Mouse (Mus musculus) liver, embryonic 11.5 days (tissue): ENCODE results near the gene Scyl3. TPM values are rescaled to one million over a fixed set of nuclear protein-coding genes. Genes with fewer than 3 reads are reported as not detected.

Experiments
- ATAC-seq: fragments of 200-750 bp; cut with Nextera tagmentation; replicated peaks from 2 replicates; pipeline ENCODE4 v1.8.0; 2017; ENCODE audit warnings: moderate number of reproducible peaks, mild to moderate bottlenecking, moderate TSS enrichment, moderate library complexity; ENCODE audit not compliant: low FRiP score
- DNase-seq: peaks from one replicate; pipeline ENCODE4 v3.0.0-alpha.2; 2017; ENCODE audit warnings: low spot score
- H3K27ac ChIP-seq: fragments of 300-500 bp; sonication (generic); 2 replicates; pipeline ENCODE4 v1.5.1; 2014; ENCODE audit warnings: mild to moderate bottlenecking, low read depth, low read length, control low read depth
- H3K27me3 ChIP-seq: fragments of 300-500 bp; sonication (generic); replicated peaks from 2 replicates; pipeline ENCODE4 v1.6.1; 2014; ENCODE audit warnings: low read length, mixed read lengths; ENCODE audit not compliant: control insufficient read depth, insufficient read depth
- H3K36me3 ChIP-seq: fragments of 300-500 bp; sonication (generic); 2 replicates; pipeline ENCODE4 v1.6.1; 2014; ENCODE audit warnings: mild to moderate bottlenecking, low read length, moderate library complexity, mixed read lengths; ENCODE audit not compliant: control insufficient read depth, insufficient read depth
- H3K4me1 ChIP-seq: fragments of 300-500 bp; sonication (generic); replicated peaks from 2 replicates; pipeline ENCODE4 v1.6.1; 2014; ENCODE audit warnings: low read length, mixed read lengths; ENCODE audit not compliant: control insufficient read depth, insufficient read depth
- H3K4me2 ChIP-seq: fragments of 300-500 bp; sonication (generic); 2 replicates; pipeline ENCODE4 v1.6.1; 2014; ENCODE audit warnings: mild to moderate bottlenecking, control low read depth, moderate library complexity
- H3K4me3 ChIP-seq: fragments of 300-500 bp; sonication (generic); 2 replicates; pipeline ENCODE4 v1.5.1; 2014; ENCODE audit warnings: low read depth, low read length, control low read depth
- H3K9ac ChIP-seq: fragments of 300-500 bp; sonication (generic); 2 replicates; pipeline ENCODE4 v1.6.1; 2014; ENCODE audit warnings: low read depth, low read length, control low read depth
- H3K9me3 ChIP-seq: fragments of 300-500 bp; sonication (generic); 2 replicates; pipeline ENCODE4 v1.6.1; 2016; ENCODE audit warnings: low read length, inconsistent platforms, mixed read lengths; ENCODE audit not compliant: control insufficient read depth
- WGBS: fragments of 180-500 bp; shearing (Covaris S2); extraction: QIAGEN DNeasy Blood & Tissue Kit; methylation state at CpG from one replicate; pipeline ENCODE4 v1.1.7; 2014; 5-methylcytosine and 5-hydroxymethylcytosine counted together
- polyA plus RNA-seq: library from polyadenylated mRNA; unstranded; fragments of >200 nt; fragmentation: Nextera tagmentation; extraction: Ambion mirVana; gene quantifications from 2 replicates; pipeline ENCODE4 v1.2.1, GENCODE M21; 2014

The Scyl3 gene
- polyA plus RNA-seq = 24.5 and 25.6 TPM in 2 replicates

DNA sequence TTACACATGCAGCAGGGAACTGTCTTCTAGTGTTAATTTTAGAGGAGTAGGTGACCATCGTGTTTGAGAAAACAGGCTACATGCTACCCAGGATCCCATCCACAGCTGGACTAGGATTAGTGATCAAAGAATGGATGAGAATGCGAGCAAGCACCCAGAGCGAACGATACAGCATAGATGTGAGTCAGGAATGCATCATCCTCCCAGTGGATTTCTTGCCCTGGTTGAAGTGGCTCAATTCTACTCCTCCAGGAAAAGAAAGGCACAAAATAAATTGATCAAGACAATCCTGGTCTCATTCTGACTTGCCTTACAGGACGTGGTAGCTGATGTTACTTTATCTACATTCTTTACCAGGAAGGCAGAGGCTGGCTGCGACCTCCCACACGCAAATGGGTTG lies at the start of gene Scyl3:
Scyl3 (plus strand) TSS at position 255 of the 400 bp plus-strand sequence.
- H3K36me3 ChIP-seq = peaks cover under 1% of the 10 kb centered on the region; the same call in 1 of the 2 replicates
- 70% methylated on average over 7 of the region's 7 CpGs for WGBS
- no peaks in the 10 kb centered on the region for H3K9me3 ChIP-seq
- peak within 1 kb of the TSS; percentile 81 for H3K4me2 ChIP-seq
- ATAC-seq (no peak), DNase-seq (no peak)
- peak within 1 kb of the TSS; percentile 74 for H3K27ac ChIP-seq
- H3K4me1 ChIP-seq = peaks cover 14% of the 10 kb centered on the region
- H3K27me3 ChIP-seq = no peaks in the 10 kb centered on the region
- peak within 1 kb of the TSS; percentile 98 for H3K4me3 ChIP-seq
- peak within 1 kb of the TSS; percentile 98 for H3K9ac ChIP-seq

DNA sequence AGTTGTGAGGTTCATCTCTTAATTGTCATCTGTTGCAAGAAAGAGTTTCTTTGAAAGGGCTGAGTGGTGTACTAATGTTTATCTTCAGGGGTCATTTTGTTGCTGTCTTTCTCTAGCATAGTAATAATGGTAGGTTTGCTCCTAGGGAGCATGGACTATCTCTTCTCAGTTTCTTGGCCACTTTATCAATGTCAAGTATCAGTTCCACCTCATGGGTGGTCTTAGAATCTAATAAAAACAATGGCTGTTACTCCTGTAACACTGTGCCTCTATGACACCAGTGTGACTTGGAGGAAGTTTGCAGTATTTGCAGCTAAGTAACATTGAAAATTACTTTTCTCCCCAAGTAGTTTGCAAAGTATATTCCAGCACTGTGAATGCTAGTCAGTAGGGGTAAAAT lies 39.3 kb upstream of the Scyl3 start:
- ATAC-seq = no peak
- Histone ChIP-seq H3K36me3 (no peaks in the 10 kb centered on the region), H3K4me3 (no peak overlapping the region)

DNA sequence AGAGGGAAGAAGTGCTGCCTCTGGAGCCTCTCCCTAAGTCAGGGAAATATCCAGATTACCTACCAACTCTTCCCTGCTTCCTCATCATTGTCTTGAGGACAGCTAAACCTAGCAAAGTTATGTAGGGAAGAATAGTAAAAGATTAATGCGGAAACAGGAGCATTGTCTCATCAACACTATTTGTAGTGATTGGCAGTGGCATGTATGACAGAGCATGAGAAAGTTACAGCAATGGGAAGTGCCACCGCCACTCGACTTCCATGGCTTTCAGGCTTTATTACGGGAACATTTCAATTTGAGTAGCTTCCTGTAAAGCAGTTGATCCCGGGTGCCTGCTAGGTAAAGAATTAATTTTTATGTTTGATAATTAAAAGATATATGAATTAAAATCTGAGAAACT lies 35.6 kb upstream of the Scyl3 start:
- Histone ChIP-seq H3K9me3 (no peaks in the 10 kb centered on the region), H3K27ac (no peak overlapping the region), H3K27me3 (no peaks in the 10 kb centered on the region), H3K4me1 (no peaks in the 10 kb centered on the region), H3K4me2 (no peak overlapping the region), H3K36me3 (no peaks in the 10 kb centered on the region), H3K9ac (no peak overlapping the region), H3K4me3 (no peak overlapping the region)
- 88% methylated on average over 5 of the region's 5 CpGs for WGBS
- ATAC-seq (no peak), DNase-seq (no peak)

More for the DNA sequence above, 39.3 kb upstream of the Scyl3 start:
- Histone ChIP-seq H3K9ac (no peak overlapping the region), H3K9me3 (no peaks in the 10 kb centered on the region), H3K27ac (no peak overlapping the region), H3K4me2 (no peak overlapping the region), H3K4me1 (no peaks in the 10 kb centered on the region), H3K27me3 (no peaks in the 10 kb centered on the region)
- no peak for DNase-seq

GRCm38 (mm10) chr1:163893774-163894527 lies 34.9 kb upstream of the Scyl3 start:
- H3K27me3 ChIP-seq = no peaks in the 10 kb centered on the region
- H3K4me2 ChIP-seq = no peak overlapping the region
- no peak for ATAC-seq
- no peaks in the 10 kb centered on the region for H3K36me3 ChIP-seq
- H3K27ac ChIP-seq = no peak overlapping the region
- no peaks in the 10 kb centered on the region for H3K9me3 ChIP-seq
- no peaks in the 10 kb centered on the region for H3K4me1 ChIP-seq
- no peak overlapping the region for H3K9ac ChIP-seq
- no peak overlapping the region for H3K4me3 ChIP-seq
- DNase-seq = no peak
- WGBS = 85% methylated on average over 11 of the region's 11 CpGs

DNA sequence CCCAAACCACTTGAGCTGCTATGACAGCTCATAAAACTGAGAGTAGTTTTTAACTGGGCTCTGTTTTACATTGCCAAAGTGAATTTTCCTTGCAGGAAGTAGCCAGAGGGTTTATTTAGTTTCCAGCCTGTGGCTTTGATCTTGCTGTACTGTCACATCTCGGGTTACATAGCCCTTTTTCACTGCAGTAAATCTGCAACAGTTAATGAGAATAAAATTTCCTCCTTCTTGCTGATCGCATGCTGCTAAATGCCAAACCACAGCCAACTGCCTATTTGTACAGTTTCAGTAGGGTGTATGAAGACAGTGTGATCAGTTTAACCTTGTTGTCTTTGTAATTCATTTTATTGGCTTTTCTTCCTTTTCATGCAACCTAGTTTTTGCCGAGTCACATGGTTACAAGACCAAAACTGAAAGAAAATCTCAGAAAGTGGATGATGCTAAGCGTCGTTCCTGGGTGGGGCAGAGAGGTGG lies 30.6 kb upstream of the Scyl3 start:
- no peaks in the 10 kb centered on the region for H3K36me3 ChIP-seq
- no peak overlapping the region for H3K27ac ChIP-seq
- no peak for ATAC-seq
- no peaks in the 10 kb centered on the region for H3K9me3 ChIP-seq
- WGBS = 64% methylated on average over 5 of the region's 5 CpGs
- H3K4me2 ChIP-seq = no peak overlapping the region
- no peak for DNase-seq
- H3K27me3 ChIP-seq = no peaks in the 10 kb centered on the region
- no peak overlapping the region for H3K9ac ChIP-seq
- no peak overlapping the region for H3K4me3 ChIP-seq
- no peaks in the 10 kb centered on the region for H3K4me1 ChIP-seq

DNA sequence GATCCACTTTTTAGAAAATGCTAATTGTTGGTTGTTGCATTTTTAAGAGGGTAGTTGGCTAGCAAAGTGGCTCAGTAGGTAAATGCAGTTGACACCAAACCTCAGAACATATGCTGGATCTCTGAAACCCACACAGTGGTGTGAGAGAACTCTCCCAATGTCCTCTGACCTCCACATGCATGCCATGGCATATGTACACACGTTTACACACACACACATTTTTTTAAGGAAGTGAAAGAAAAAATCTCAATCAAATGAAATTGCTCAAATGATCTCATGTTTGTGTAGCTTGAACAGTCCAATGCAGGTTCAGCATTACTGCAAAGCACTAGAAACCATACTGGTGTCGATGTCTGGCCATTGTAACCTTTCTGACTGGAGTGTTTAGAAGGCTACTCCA lies 29.3 kb upstream of the Scyl3 start:
- Histone ChIP-seq H3K9me3 (no peaks in the 10 kb centered on the region), H3K4me1 (no peaks in the 10 kb centered on the region), H3K9ac (no peak overlapping the region), H3K36me3 (no peaks in the 10 kb centered on the region), H3K27ac (no peak overlapping the region), H3K4me3 (no peak overlapping the region), H3K4me2 (no peak overlapping the region), H3K27me3 (no peaks in the 10 kb centered on the region)
- 80% methylated on average over 2 of the region's 2 CpGs for WGBS
- no peak for DNase-seq
- no peak for ATAC-seq

GRCm38 (mm10) chr1:163900168-163900567 lies 28.7 kb upstream of the Scyl3 start:
- Histone ChIP-seq H3K36me3 (no peaks in the 10 kb centered on the region), H3K27ac (no peak overlapping the region), H3K9ac (no peak overlapping the region), H3K27me3 (no peaks in the 10 kb centered on the region), H3K4me3 (no peak overlapping the region), H3K4me1 (no peaks in the 10 kb centered on the region), H3K4me2 (no peak overlapping the region), H3K9me3 (no peaks in the 10 kb centered on the region)
- 73% methylated on average over 2 of the region's 2 CpGs for WGBS
- ATAC-seq = no peak
- DNase-seq = no peak

GRCm38 (mm10) chr1:163903411-163903810 lies 25.5 kb upstream of the Scyl3 start:
- Histone ChIP-seq H3K27ac (no peak overlapping the region), H3K9ac (no peak overlapping the region), H3K4me1 (no peaks in the 10 kb centered on the region), H3K4me2 (no peak overlapping the region), H3K4me3 (no peak overlapping the region), H3K9me3 (no peaks in the 10 kb centered on the region), H3K27me3 (no peaks in the 10 kb centered on the region), H3K36me3 (no peaks in the 10 kb centered on the region)
- ATAC-seq (no peak), DNase-seq (no peak)
- WGBS = 74% methylated on average over 3 of the region's 3 CpGs
